9 mouse cellular contexts compared by ENCODE assay signal in genomic region chr2:134067910-134068335, GRCm38 (mm10).
A peak's percentile ranks its signal among the peaks of the same experiment; 100 is the strongest.
DNase-seq lines count a peak whose midpoint lies in the region; ATAC-seq and TF ChIP-seq lines count a peak whose summit lies in the region.
"Had no signal": no experiment of that assay in that cellular context is flagged by ENCODE, and none has a peak within 500 bp of the region (broad histone marks: within the 10 kb centered on the region; RNA-seq: fewer than 3 reads in every experiment).

No protein-coding gene starts in this region.

- H3K27me3 ChIP-seq in hindbrain, embryonic 10.5 days (ENCODE audit: insufficient read depth, poor library complexity, severe bottlenecking), result no peaks in the 10 kb centered on the region
- no peaks in the 10 kb centered on the region for H3K27me3 ChIP-seq in midbrain, embryonic 13.5 days
- H3K27me3 ChIP-seq in thymus, adult 2 months (ENCODE audit: control insufficient read depth, insufficient read depth, low read length), result no peaks in the 10 kb centered on the region
- no peaks in the 10 kb centered on the region for H3K27me3 ChIP-seq in kidney, adult 2 months (replicated peaks; ENCODE audit: control insufficient read depth, insufficient read depth, low read length)

- TF ChIP-seq CTCF in thymus, adult 2 months (IDR thresholded peaks at IDR 0.05; ENCODE audit: borderline replicate concordance, control insufficient read depth, extremely low read depth, insufficient read depth, low read length, poor library complexity), result no peak
- no peak for TF ChIP-seq CTCF in kidney, adult 2 months (conservative IDR thresholded peaks at IDR 0.05; ENCODE audit: insufficient read depth, insufficient read length, low read depth, low read length)

- H3K9me3 ChIP-seq in hindbrain, embryonic 10.5 days, result no peaks in the 10 kb centered on the region
- H3K9me3 ChIP-seq in midbrain, embryonic 13.5 days, result no peaks in the 10 kb centered on the region

- H3K4me2 ChIP-seq in midbrain, embryonic 13.5 days (replicated peaks), result 0 out of 2 replicates have a peak overlapping the region, but pooled peaks have one; percentile 26

- no peak for TF ChIP-seq POLR2A in thymus, adult 2 months (IDR thresholded peaks at IDR 0.05; ENCODE audit: control insufficient read depth, extremely low read depth, insufficient read depth, low read length, poor library complexity)
- no peak for TF ChIP-seq POLR2A in kidney, adult 2 months (IDR thresholded peaks at IDR 0.05; ENCODE audit: low read depth, low read length)

- H3K4me1 ChIP-seq in hindbrain, embryonic 10.5 days (replicated peaks), result no peaks in the 10 kb centered on the region
- H3K4me1 ChIP-seq in midbrain, embryonic 13.5 days (replicated peaks), result 0 out of 2 replicates have a peak, but pooled peaks cover 4% of the 10 kb centered on the region
- no peaks in the 10 kb centered on the region for H3K4me1 ChIP-seq in thymus, adult 2 months (replicated peaks; ENCODE audit: control insufficient read depth, insufficient read depth, low read length)
- H3K4me1 ChIP-seq in kidney, adult 2 months (ENCODE audit: control insufficient read depth, insufficient read depth, low read length), result no peaks in the 10 kb centered on the region

- WGBS in hindbrain, embryonic 10.5 days, result 60% methylated on average over 8 of the region's 8 CpGs
- 26% methylated on average over 8 of the region's 8 CpGs for WGBS in midbrain, embryonic 13.5 days
- 6% methylated on average over 8 of the region's 8 CpGs for WGBS in thymus, adult 2 months
- WGBS in kidney, adult 2 months, result 61% methylated on average over 8 of the region's 8 CpGs

- no peak overlapping the region for H3K27ac ChIP-seq in hindbrain, embryonic 10.5 days
- peak overlapping the region; percentile 56; the same call in 1 of the 2 replicates for H3K27ac ChIP-seq in midbrain, embryonic 13.5 days
- no peak overlapping the region for H3K27ac ChIP-seq in thymus, adult 2 months (ENCODE audit: control insufficient read depth, insufficient read depth, low read length)
- H3K27ac ChIP-seq in kidney, adult 2 months (ENCODE audit: insufficient read depth, low read depth, low read length), result no peak overlapping the region

- intact Hi-C loops in left cerebral cortex, postnatal 36 days (cut with DNase I), result no loop called here

- H3K9ac ChIP-seq in midbrain, embryonic 13.5 days (replicated peaks), result no peak overlapping the region; the same call in 1 of the 2 replicates

- peak; percentile 15 for DNase-seq in kidney, postnatal 10 days
- no peak for DNase-seq in kidney, adult 18-20 months
- peak; percentile 15 for DNase-seq in hindbrain, embryonic 10.5 days (ENCODE audit: low spot score)
- DNase-seq in thymus, adult 2 months, result no peak
- DNase-seq in left cerebral cortex, postnatal 36 days (ENCODE audit: low spot score in 2 of 2), result no peak
- DNase-seq in kidney, adult 2 months, result no peak
- DNase-seq: heart, postnatal 4 days had no signal

- H3K36me3 ChIP-seq in hindbrain, embryonic 10.5 days, result no peaks in the 10 kb centered on the region
- H3K36me3 ChIP-seq in midbrain, embryonic 13.5 days, result no peaks in the 10 kb centered on the region
- H3K36me3 ChIP-seq in thymus, adult 2 months (ENCODE audit: control insufficient read depth, insufficient read depth, low read length), result no peaks in the 10 kb centered on the region
- H3K36me3 ChIP-seq in kidney, adult 2 months (ENCODE audit: control insufficient read depth, insufficient read depth, low read length), result no peaks in the 10 kb centered on the region

- H3K4me3 ChIP-seq in hindbrain, embryonic 10.5 days, result no peak overlapping the region
- H3K4me3 ChIP-seq in midbrain, embryonic 13.5 days (replicated peaks), result no peak overlapping the region
- no peak overlapping the region for H3K4me3 ChIP-seq in thymus, adult 2 months (ENCODE audit: control insufficient read depth, insufficient read depth, low read length)
- no peak overlapping the region for H3K4me3 ChIP-seq in kidney, adult 2 months (ENCODE audit: insufficient read depth, low read depth, low read length)

- ATAC-seq in common myeloid progenitor, adult 5-6 weeks (replicated peaks; ENCODE audit: low read depth, poor library complexity, severe bottlenecking), result peak; percentile 98
- peak; percentile 95 for ATAC-seq in midbrain, embryonic 13.5 days

Comparison
In these comparisons a context has a peak if more than half of its experiments do, and no peak if none do; other contexts are left out.
1. DNase-seq: peak in kidney, postnatal 10 days (single experiment) and hindbrain, embryonic 10.5 days (single experiment); none in kidney, adult 18-20 months (single experiment), thymus, adult 2 months (single experiment), left cerebral cortex, postnatal 36 days (0 of 2) and kidney, adult 2 months (single experiment).